Mouse (Mus musculus) CH12.LX (cell line): ENCODE measurements at regions not wholly inside any gene's neighbourhood (a gene's known extent, or its start where the extent isn't known, plus 50 kb on each side); places are given as distances from the start of the nearest gene placed in this dataset.

Experiments
- E2F4 ChIP-seq: IDR thresholded peaks from 2 replicates; pipeline ENCODE4 v1.6.1; 2011; ENCODE audit warnings: low read depth, low read length, improper control_type of control experiment; ENCODE audit not compliant: insufficient replicate concordance
- ZMIZ1 ChIP-seq: IDR thresholded peaks from 2 replicates; pipeline ENCODE4 v1.6.1; 2012; ENCODE audit warnings: low read depth, mild to moderate bottlenecking, inconsistent platforms, low read length, improper control_type of control experiment

DNA sequence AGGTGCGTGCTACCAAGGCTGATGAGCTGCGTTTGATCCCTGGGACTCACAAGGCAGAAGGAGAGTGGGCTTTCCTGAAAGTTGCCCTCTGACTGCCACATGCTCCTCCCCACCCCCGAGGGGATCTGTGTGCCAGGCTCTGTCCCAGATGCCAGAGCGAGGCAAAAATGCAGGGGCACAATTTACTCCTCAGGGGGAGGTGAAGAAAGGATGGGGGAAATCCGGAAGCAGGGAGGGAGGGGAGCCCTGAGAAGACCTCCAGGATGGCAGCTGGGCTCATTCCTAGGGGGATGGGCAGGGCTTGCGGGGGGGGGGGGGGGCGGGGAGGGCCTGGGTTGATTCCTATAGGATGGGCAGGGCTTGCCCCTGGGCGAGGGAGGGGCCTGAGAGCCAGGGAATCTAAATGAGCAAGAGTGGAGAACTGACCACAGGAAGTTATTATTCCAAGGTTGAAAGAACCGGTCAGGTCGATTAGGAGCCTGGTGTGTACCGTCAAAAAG lies 257.5 kb downstream of the Gm49356 start:
- TF ChIP-seq ZMIZ1 (no peak), E2F4 (no peak)
